Mouse (Mus musculus) CH12.LX (cell line): ENCODE data around the gene Chchd6. TPM values are rescaled to one million over a fixed set of nuclear protein-coding genes. Genes with fewer than 3 reads are reported as not detected.
A peak's percentile ranks its signal among the peaks of the same experiment; 100 is the strongest.

Source experiments
- DNase-seq: peaks from one replicate; pipeline ENCODE4 v3.0.0-alpha.2; 2013; ENCODE audit errors: extremely low read depth
- H3K27ac ChIP-seq: 2 replicates; pipeline ENCODE4 v1.5.1; 2012; ENCODE audit warnings: low read depth, mild to moderate bottlenecking, control low read depth, moderate library complexity; ENCODE audit not compliant: insufficient read depth
- H3K27me3 ChIP-seq: replicated peaks from 2 replicates; pipeline ENCODE3; 2012; ENCODE audit warnings: inconsistent platforms
- H3K36me3 ChIP-seq, 2 experiments: replicated peaks in 1 of 2; 2 replicates each; pipeline versions ENCODE3 to v1.6.1; 2012; ENCODE audit warnings: inconsistent platforms in 1 of 2, low read length in 1 of 2, mild to moderate bottlenecking in 1 of 2, mixed read lengths in 1 of 2, moderate library complexity in 1 of 2; ENCODE audit not compliant: control insufficient read depth in 1 of 2, insufficient read depth in 1 of 2
- H3K4me1 ChIP-seq, 2 experiments: 2 replicates each; pipeline ENCODE4 v1.6.1; 2012; ENCODE audit warnings: inconsistent platforms in 1 of 2, moderate library complexity in 1 of 2; ENCODE audit not compliant: insufficient read depth in 2 of 2, control insufficient read depth in 1 of 2
- H3K4me2 ChIP-seq: 2 replicates; pipeline ENCODE4 v1.6.1; 2012; ENCODE audit warnings: low read depth, mild to moderate bottlenecking, control low read depth; ENCODE audit not compliant: poor library complexity, insufficient read depth, severe bottlenecking
- H3K4me3 ChIP-seq, 3 experiments: fragments of 150-350 bp in 1 of 3; sonication (generic) in 1 of 3; replicated peaks in 1 of 3; 2 replicates each; pipeline versions ENCODE3 to v1.5.1; 2011 to 2012; ENCODE audit warnings: low read depth in 2 of 3, low read length in 2 of 3, mild to moderate bottlenecking in 2 of 3, moderate library complexity in 2 of 3, control low read depth in 1 of 3, improper control_type of control experiment in 1 of 3, inconsistent platforms in 1 of 3, mixed read lengths in 1 of 3; ENCODE audit not compliant: poor library complexity in 1 of 3
- H3K79me2 ChIP-seq: replicated peaks from 2 replicates; pipeline ENCODE4 v1.6.1; 2012; ENCODE audit warnings: mild to moderate bottlenecking, moderate library complexity; ENCODE audit not compliant: control insufficient read depth, poor library complexity, insufficient read depth, severe bottlenecking; ENCODE audit errors: extremely low read depth
- H3K9ac ChIP-seq: 2 replicates; pipeline ENCODE4 v1.6.1; 2012; ENCODE audit warnings: low read depth, mild to moderate bottlenecking, control low read depth, moderate library complexity; ENCODE audit not compliant: insufficient read depth
- H3K9me3 ChIP-seq: replicated peaks from 2 replicates; pipeline ENCODE3; 2012; ENCODE audit warnings: low read length, inconsistent platforms, mixed read lengths
- BHLHE40 ChIP-seq: IDR thresholded peaks from 2 replicates; pipeline ENCODE4 v1.6.1; 2011; ENCODE audit warnings: mild to moderate bottlenecking, low read depth, low read length, improper control_type of control experiment
- CHD1 ChIP-seq: IDR thresholded peaks from 2 replicates; pipeline ENCODE4 v1.6.1; 2012; ENCODE audit warnings: low read depth, low read length, improper control_type of control experiment, inconsistent platforms
- CHD2 ChIP-seq: IDR thresholded peaks from 2 replicates; pipeline ENCODE4 v1.6.1; 2011; ENCODE audit warnings: low read length, improper control_type of control experiment
- CTCF ChIP-seq, 2 experiments: IDR thresholded peaks in 1 of 2; conservative IDR thresholded peaks in 1 of 2; 2 replicates each; pipeline ENCODE4 v1.5.1; 2011 to 2012; ENCODE audit warnings: low read depth in 2 of 2, low read length in 2 of 2, improper control_type of control experiment in 1 of 2, inconsistent platforms in 1 of 2, mild to moderate bottlenecking in 1 of 2, moderate library complexity in 1 of 2
- E2F4 ChIP-seq: IDR thresholded peaks from 2 replicates; pipeline ENCODE4 v1.6.1; 2011; ENCODE audit warnings: low read depth, low read length, improper control_type of control experiment; ENCODE audit not compliant: insufficient replicate concordance
- ELF1 ChIP-seq: IDR thresholded peaks from 2 replicates; pipeline ENCODE4 v1.6.1; 2014; ENCODE audit warnings: low read depth, mild to moderate bottlenecking, inconsistent platforms, low read length, improper control_type of control experiment
- EP300 ChIP-seq: IDR thresholded peaks from 2 replicates; pipeline ENCODE4 v1.6.1; 2011; ENCODE audit warnings: low read length, improper control_type of control experiment
- ETS1 ChIP-seq: conservative IDR thresholded peaks from 2 replicates; pipeline ENCODE4 v1.6.1; 2012; ENCODE audit warnings: low read depth, mild to moderate bottlenecking, inconsistent platforms, low read length, improper control_type of control experiment, moderate library complexity
- GABPA ChIP-seq: IDR thresholded peaks from 2 replicates; pipeline ENCODE4 v1.6.1; 2012; ENCODE audit warnings: low read depth, low read length, improper control_type of control experiment, inconsistent platforms; ENCODE audit not compliant: insufficient replicate concordance
- HCFC1 ChIP-seq: IDR thresholded peaks from 2 replicates; pipeline ENCODE4 v1.6.1; 2012; ENCODE audit warnings: low read depth, mild to moderate bottlenecking, inconsistent platforms, low read length, improper control_type of control experiment
- IRF4 ChIP-seq: IDR thresholded peaks from 2 replicates; pipeline ENCODE4 v1.6.1; 2014; ENCODE audit warnings: low read depth, mild to moderate bottlenecking, inconsistent platforms, low read length, improper control_type of control experiment
- JUN ChIP-seq: IDR thresholded peaks from 2 replicates; pipeline ENCODE4 v1.6.1; 2011; ENCODE audit warnings: low read depth, mild to moderate bottlenecking, low read length, improper control_type of control experiment, moderate library complexity; ENCODE audit not compliant: insufficient read depth
- JUND ChIP-seq: conservative IDR thresholded peaks from 2 replicates; pipeline ENCODE4 v1.6.1; 2011; ENCODE audit warnings: low read depth, low read length, improper control_type of control experiment
- KAT2A ChIP-seq: IDR thresholded peaks from 2 replicates; pipeline ENCODE4 v1.6.1; 2012; ENCODE audit warnings: low read length, improper control_type of control experiment, inconsistent platforms; ENCODE audit not compliant: insufficient replicate concordance
- MAFK ChIP-seq: IDR thresholded peaks from 2 replicates; pipeline ENCODE4 v1.6.1; 2011; ENCODE audit warnings: low read length, improper control_type of control experiment; ENCODE audit not compliant: insufficient replicate concordance
- MAZ ChIP-seq: IDR thresholded peaks from 2 replicates; pipeline ENCODE4 v1.6.1; 2012; ENCODE audit warnings: low read depth, mild to moderate bottlenecking, inconsistent platforms, low read length, improper control_type of control experiment, moderate library complexity
- MYC ChIP-seq: IDR thresholded peaks from 2 replicates; pipeline ENCODE4 v1.6.1; 2011; ENCODE audit warnings: low read depth, mild to moderate bottlenecking, improper control_type of control experiment, low read length
- NRF1 ChIP-seq: IDR thresholded peaks from 2 replicates; pipeline ENCODE4 v1.6.1; 2014; ENCODE audit warnings: low read depth, mild to moderate bottlenecking, inconsistent platforms, low read length, improper control_type of control experiment, moderate library complexity
- PAX5 ChIP-seq: IDR thresholded peaks from 2 replicates; pipeline ENCODE4 v1.6.1; 2012; ENCODE audit warnings: low read length, inconsistent platforms, mixed read lengths
- POLR2AphosphoS2 ChIP-seq: IDR thresholded peaks from 2 replicates; pipeline ENCODE4 v1.6.1; 2011; ENCODE audit warnings: low read depth, low read length, improper control_type of control experiment
- RCOR1 ChIP-seq: conservative IDR thresholded peaks from 2 replicates; pipeline ENCODE4 v1.6.1; 2012; ENCODE audit warnings: low read depth, mild to moderate bottlenecking, inconsistent platforms, low read length, improper control_type of control experiment
- SIN3A ChIP-seq: IDR thresholded peaks from 2 replicates; pipeline ENCODE4 v1.6.1; 2012; ENCODE audit warnings: low read length, improper control_type of control experiment, inconsistent platforms
- TBP ChIP-seq: conservative IDR thresholded peaks from 2 replicates; pipeline ENCODE4 v1.6.1; 2011; ENCODE audit warnings: low read depth, low read length, improper control_type of control experiment
- TCF12 ChIP-seq: IDR thresholded peaks from 2 replicates; pipeline ENCODE4 v1.6.1; 2014; ENCODE audit warnings: low read depth, mild to moderate bottlenecking, inconsistent platforms, low read length, improper control_type of control experiment
- UBTF ChIP-seq: IDR thresholded peaks from 2 replicates; pipeline ENCODE4 v1.6.1; 2012; ENCODE audit warnings: low read depth, mild to moderate bottlenecking, inconsistent platforms, low read length, improper control_type of control experiment, moderate library complexity
- USF1 ChIP-seq: IDR thresholded peaks from 2 replicates; pipeline ENCODE4 v1.6.1; 2014; ENCODE audit warnings: low read depth, mild to moderate bottlenecking, inconsistent platforms, low read length, improper control_type of control experiment
- USF2 ChIP-seq: conservative IDR thresholded peaks from 2 replicates; pipeline ENCODE4 v1.6.1; 2011; ENCODE audit warnings: low read depth, low read length, improper control_type of control experiment
- ZC3H11A ChIP-seq: IDR thresholded peaks from 2 replicates; pipeline ENCODE4 v1.6.1; 2012; ENCODE audit warnings: low read depth, mild to moderate bottlenecking, inconsistent platforms, low read length, improper control_type of control experiment
- ZMIZ1 ChIP-seq: IDR thresholded peaks from 2 replicates; pipeline ENCODE4 v1.6.1; 2012; ENCODE audit warnings: low read depth, mild to moderate bottlenecking, inconsistent platforms, low read length, improper control_type of control experiment
- ZNF384 ChIP-seq: IDR thresholded peaks from 2 replicates; pipeline ENCODE4 v1.6.1; 2012; ENCODE audit warnings: low read depth, low read length, improper control_type of control experiment, inconsistent platforms
- dilution Hi-C: fragments of 300-500 bp; cut with MboI; formaldehyde crosslinking; loops from 2 replicates; pipeline ENCODE4 v1.14.3; 2020; ENCODE audit warnings: low sequenced_read_pairs; ENCODE audit not compliant: extremely low pct_unique_long_range_greater_than_20kb, extremely low pct_ligation_motif_present
- in situ Hi-C: fragments of 300-500 bp; cut with MboI; formaldehyde crosslinking; loops from 3 replicates; pipeline ENCODE4 v1.14.3; 2019; ENCODE audit warnings: low sequenced_read_pairs, low pct_ligation_motif_present, low pct_unique_long_range_greater_than_20kb, mixed read lengths
- polyA plus RNA-seq: library from polyadenylated mRNA; unstranded; fragments of >175 nt; gene quantifications from 2 replicates; pipeline ENCODE4 v1.2.1, GENCODE M21; 2012; ENCODE audit warnings: low read depth; ENCODE audit not compliant: insufficient read length
- total RNA-seq, 2 experiments: library from RNA; depleted of rRNA; stranded (reverse); fragments of 300-350 nt in 1 of 2; fragments of >200 nt in 1 of 2; gene quantifications; 2 replicates each; pipeline ENCODE4 v1.2.3; 2012 to 2014

Chchd6 gene
- total and polyA plus RNA-seq, 3 experiments = 33.3 to 41.5 (median 41.3) TPM

DNA sequence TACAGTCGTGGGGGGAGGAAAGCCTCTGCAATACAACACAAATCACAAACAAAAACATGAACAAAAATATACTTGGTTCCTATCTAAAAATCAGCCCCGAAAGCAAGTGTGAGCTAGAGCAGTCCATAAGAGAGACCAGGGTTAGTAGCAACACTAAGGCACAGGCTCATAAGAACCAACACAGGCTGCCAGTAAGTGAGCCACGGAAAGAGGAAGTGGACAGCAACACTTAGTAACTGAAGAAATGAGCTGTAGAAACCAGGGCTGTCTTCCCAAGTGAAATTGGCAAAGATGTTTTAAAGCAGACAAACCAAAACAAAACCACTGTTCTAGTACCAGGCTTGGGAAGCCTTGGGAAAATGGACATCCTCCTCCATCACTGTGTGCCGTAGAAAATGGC is 197.5 kb downstream of the Chchd6 start:
- H3K27ac ChIP-seq = no peak overlapping the region
- peaks cover 0 to 14% of the 10 kb centered on the region in 2 experiments; a peak in 3 of 4 replicates for H3K4me1 ChIP-seq
- H3K27me3 ChIP-seq = no peaks in the 10 kb centered on the region
- TF ChIP-seq JUND (no peak), MAZ (no peak), NRF1 (no peak), ZNF384 (no peak), ZMIZ1 (no peak), IRF4 (peak; percentile 82), ETS1 (no peak), ZC3H11A (no peak), JUN (no peak), MYC (no peak), E2F4 (no peak), CHD1 (no peak), HCFC1 (no peak), POLR2AphosphoS2 (no peak), SIN3A (no peak), MAFK (no peak), GABPA (no peak), ELF1 (peak; percentile 54), CHD2 (no peak), USF1 (no peak), TBP (no peak), KAT2A (no peak), USF2 (no peak), RCOR1 (no peak), CTCF (conservative IDR thresholded peaks at IDR 0.05 in 1 of 2, IDR thresholded peaks at IDR 0.05 in 1 of 2; ENCODE audit: low read depth in 2 of 2, low read length in 2 of 2) (no peak), EP300 (peak; percentile 67), UBTF (no peak), PAX5 (no peak), TCF12 (no peak), BHLHE40 (peak; percentile 21; the same call in 1 of the 2 replicates)
- TF ChIP-seq, all 38 proteins: peak for 4
- Histone ChIP-seq H3K36me3 (no peaks in the 10 kb centered on the region), H3K79me2 (no peaks in the 10 kb centered on the region), H3K4me3 (no peak overlapping the region), H3K4me2 (peak overlapping the region; percentile 37; the same call in 1 of the 2 replicates), H3K9ac (peak overlapping the region; percentile 5; the same call in 1 of the 2 replicates), H3K9me3 (no peaks in the 10 kb centered on the region)
- peak; percentile 70 for DNase-seq
- dilution Hi-C loops = no loop called here
- in situ Hi-C loops = no loop called here
